Mouse (Mus musculus) forebrain, embryonic 14.5 days (tissue): ENCODE data around the gene Tubg2. TPM values are rescaled to one million over a fixed set of nuclear protein-coding genes. Genes with fewer than 3 reads are reported as not detected.

Experiments used
- ATAC-seq: fragments of 200-750 bp; cut with Nextera tagmentation; 2 replicates; pipeline ENCODE4 v1.8.0; 2017; ENCODE audit warnings: mild to moderate bottlenecking, moderate library complexity
- DNase-seq: peaks from one replicate; pipeline ENCODE4 v3.0.0-alpha.2; 2015; ENCODE audit warnings: low spot score
- H3K27ac ChIP-seq: fragments of 300-500 bp; sonication (generic); 2 replicates; pipeline ENCODE4 v1.5.1; 2014; ENCODE audit warnings: low read depth, mild to moderate bottlenecking, control low read depth, low read length, moderate library complexity
- H3K27me3 ChIP-seq: fragments of 300-500 bp; sonication (generic); replicated peaks from 2 replicates; pipeline ENCODE4 v1.6.1; 2014; ENCODE audit warnings: low read length, control low read depth, mixed read lengths; ENCODE audit not compliant: control insufficient read depth, insufficient read depth
- H3K36me3 ChIP-seq: fragments of 300-500 bp; sonication (generic); 2 replicates; pipeline ENCODE4 v1.6.1; 2014; ENCODE audit warnings: low read length, control low read depth; ENCODE audit not compliant: control insufficient read depth, insufficient read depth
- H3K4me1 ChIP-seq: fragments of 300-500 bp; sonication (generic); 2 replicates; pipeline ENCODE4 v1.6.1; 2014; ENCODE audit warnings: antibody characterized with exemption, low read length, control low read depth; ENCODE audit not compliant: control insufficient read depth, insufficient read depth
- H3K4me2 ChIP-seq: fragments of 300-500 bp; sonication (generic); 2 replicates; pipeline ENCODE4 v1.6.1; 2014; ENCODE audit warnings: mild to moderate bottlenecking, control low read depth, low read length
- H3K4me3 ChIP-seq: fragments of 300-500 bp; sonication (generic); 2 replicates; pipeline ENCODE4 v1.5.1; 2014; ENCODE audit warnings: low read depth, low read length, control low read depth
- H3K9ac ChIP-seq: fragments of 300-500 bp; sonication (generic); 2 replicates; pipeline ENCODE4 v1.6.1; 2014; ENCODE audit warnings: mild to moderate bottlenecking, low read length, control low read depth, moderate library complexity
- H3K9me3 ChIP-seq: fragments of 300-500 bp; sonication (generic); replicated peaks from 2 replicates; pipeline ENCODE4 v1.6.1; 2016; ENCODE audit warnings: low read length, control low read depth, mixed read lengths; ENCODE audit not compliant: control insufficient read depth
- WGBS: fragments of 180-500 bp; shearing (Covaris S2); extraction: QIAGEN DNeasy Blood & Tissue Kit; methylation state at CpG from one replicate; pipeline ENCODE4 v1.1.7; 2014; 5-methylcytosine and 5-hydroxymethylcytosine counted together
- polyA plus RNA-seq: library from polyadenylated mRNA; unstranded; fragments of >200 nt; fragmentation: Nextera tagmentation; extraction: Ambion mirVana; gene quantifications from 2 replicates; pipeline ENCODE4 v1.2.1, GENCODE M21; 2014

Gene Tubg2
- polyA plus RNA-seq, 1 experiment from 2014 or later = 27.4 TPM

DNA sequence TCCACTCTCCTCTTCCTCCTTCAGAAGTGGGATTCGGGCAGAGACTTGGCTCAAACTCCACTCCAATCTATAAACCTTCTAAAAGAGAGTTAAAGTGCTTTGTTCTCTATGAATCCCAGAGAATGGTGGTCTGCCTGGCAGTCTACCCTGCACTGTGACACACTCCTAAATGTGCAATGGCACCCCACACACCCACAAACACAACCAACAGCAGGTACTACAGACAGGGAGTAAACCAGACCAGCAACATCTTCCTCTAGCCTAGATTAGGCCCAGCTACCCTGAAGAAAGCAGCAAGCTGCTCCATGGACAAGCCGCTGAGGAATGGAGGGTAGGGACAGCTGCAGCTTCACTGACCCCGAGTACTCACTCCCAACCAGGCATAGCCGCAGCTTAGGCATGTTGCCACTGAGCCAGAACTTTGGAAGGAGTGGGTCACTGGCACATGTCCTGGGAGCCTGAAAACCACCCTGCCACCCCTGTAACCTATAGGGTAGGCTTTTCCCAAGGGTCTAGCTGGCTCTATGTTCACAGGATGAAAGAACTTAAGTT is 36.3 kb downstream of the Tubg2 start:
- Histone ChIP-seq H3K27me3 (no peaks in the 10 kb centered on the region), H3K27ac (no peak overlapping the region), H3K9me3 (no peaks in the 10 kb centered on the region), H3K4me3 (no peak overlapping the region), H3K4me2 (no peak overlapping the region), H3K36me3 (peaks cover 14% of the 10 kb centered on the region), H3K9ac (no peak overlapping the region), H3K4me1 (peaks cover 3% of the 10 kb centered on the region)
- ATAC-seq = no peak
- WGBS = 79% methylated on average over 4 of the region's 4 CpGs
- DNase-seq = no peak

DNA sequence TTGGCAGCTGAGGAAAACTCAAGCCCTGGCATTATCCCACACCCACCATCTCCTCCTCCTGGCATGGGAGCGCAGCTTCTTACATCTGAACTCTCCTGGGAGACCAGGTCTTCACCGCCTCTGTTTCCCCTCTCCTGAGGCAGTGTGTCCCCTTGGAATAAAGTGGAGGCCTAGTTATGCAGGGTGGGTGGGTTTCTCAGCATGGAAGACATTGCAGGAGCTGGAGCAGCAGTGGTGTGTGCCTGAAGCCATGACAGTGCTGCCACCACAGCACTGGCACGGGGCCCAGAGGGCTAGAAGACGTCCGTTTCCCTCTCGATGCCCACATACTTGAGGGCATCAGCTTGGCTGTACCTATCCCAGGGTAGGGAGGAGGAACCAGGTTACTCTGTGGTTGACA is 36.9 kb downstream of the Tubg2 start:
- no peaks in the 10 kb centered on the region for H3K27me3 ChIP-seq
- WGBS = 86% methylated on average over 6 of the region's 6 CpGs
- ATAC-seq = no peak
- H3K9ac ChIP-seq = no peak overlapping the region
- H3K9me3 ChIP-seq = no peaks in the 10 kb centered on the region
- peaks cover 15% of the 10 kb centered on the region for H3K36me3 ChIP-seq
- no peak overlapping the region for H3K4me3 ChIP-seq
- H3K27ac ChIP-seq = no peak overlapping the region
- no peak for DNase-seq
- peaks cover 3% of the 10 kb centered on the region for H3K4me1 ChIP-seq
- no peak overlapping the region for H3K4me2 ChIP-seq

DNA sequence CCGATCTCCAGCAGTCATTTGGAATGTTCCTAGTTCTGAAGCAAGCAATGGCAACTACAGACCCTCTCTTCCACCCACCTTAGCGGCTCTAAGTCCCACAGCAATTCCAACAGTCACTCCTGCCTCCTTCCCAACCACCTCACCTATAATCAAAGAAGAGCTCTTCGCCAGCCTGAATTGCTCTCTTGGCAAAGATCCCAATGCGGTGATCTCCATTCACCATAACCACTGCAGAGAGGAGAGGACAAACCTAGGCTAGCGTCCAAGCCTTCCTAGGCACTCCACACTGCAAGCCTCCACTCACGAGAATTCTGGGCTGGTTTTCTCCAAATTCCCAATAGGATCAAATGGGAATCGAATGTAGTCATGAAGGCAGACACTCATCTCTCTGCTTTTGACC is 37.4 kb downstream of the Tubg2 start:
- Histone ChIP-seq H3K36me3 (peaks cover 18% of the 10 kb centered on the region), H3K9me3 (no peaks in the 10 kb centered on the region), H3K4me1 (peaks cover 3% of the 10 kb centered on the region), H3K9ac (no peak overlapping the region), H3K27me3 (no peaks in the 10 kb centered on the region), H3K27ac (no peak overlapping the region), H3K4me3 (no peak overlapping the region), H3K4me2 (no peak overlapping the region)
- 81% methylated on average over 7 of the region's 7 CpGs for WGBS
- no peak for DNase-seq
- no peak for ATAC-seq

DNA sequence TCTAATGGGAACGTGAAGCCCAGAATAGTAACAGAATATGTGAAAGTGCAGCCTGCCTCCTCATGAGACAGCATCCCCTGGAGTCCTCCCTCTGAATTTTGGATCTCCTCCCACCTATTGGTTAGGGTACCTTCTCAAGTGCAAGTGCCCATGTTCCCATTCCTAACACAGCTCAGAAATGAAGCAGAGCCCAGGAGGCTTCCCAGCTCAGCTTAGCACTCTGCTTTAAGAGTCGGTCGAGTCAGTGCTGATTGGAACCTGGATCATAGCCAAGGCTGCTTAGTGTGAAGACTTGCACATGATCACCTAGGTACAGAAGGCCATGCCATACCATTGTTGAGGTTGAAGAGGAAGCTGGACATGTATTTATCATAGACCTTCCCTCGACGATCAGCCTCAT is 38.4 kb downstream of the Tubg2 start:
- ATAC-seq = no peak
- no peaks in the 10 kb centered on the region for H3K27me3 ChIP-seq
- no peak for DNase-seq
- H3K27ac ChIP-seq = no peak overlapping the region
- H3K9ac ChIP-seq = no peak overlapping the region
- peaks cover 29% of the 10 kb centered on the region for H3K36me3 ChIP-seq
- H3K4me3 ChIP-seq = no peak overlapping the region
- peaks cover 3% of the 10 kb centered on the region for H3K4me1 ChIP-seq
- H3K9me3 ChIP-seq = no peaks in the 10 kb centered on the region
- no peak overlapping the region for H3K4me2 ChIP-seq
- WGBS = 66% methylated on average over 5 of the region's 5 CpGs

DNA sequence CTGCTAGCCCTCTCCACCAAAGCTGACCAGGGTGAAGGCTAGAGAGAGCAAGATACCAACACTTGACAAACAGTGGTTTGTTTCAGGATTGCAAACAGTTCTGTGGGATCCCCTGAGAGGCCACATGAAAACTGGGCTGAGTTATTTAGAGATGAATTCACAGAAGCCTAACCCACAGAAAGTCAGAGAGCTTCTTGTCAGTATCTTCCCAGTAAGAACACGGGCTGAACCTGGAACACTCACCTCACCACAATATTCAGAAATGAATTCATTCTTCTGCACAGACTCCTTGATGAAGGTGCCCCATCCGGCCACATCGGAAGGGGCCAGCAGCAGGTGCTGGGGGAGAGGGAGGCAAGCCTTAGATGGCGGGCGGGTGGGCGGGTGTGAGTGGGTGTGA is 38.9 kb downstream of the Tubg2 start:
- Histone ChIP-seq H3K9ac (no peak overlapping the region), H3K27ac (no peak overlapping the region), H3K27me3 (no peaks in the 10 kb centered on the region), H3K9me3 (no peaks in the 10 kb centered on the region), H3K36me3 (peaks cover 32% of the 10 kb centered on the region), H3K4me3 (no peak overlapping the region), H3K4me2 (no peak overlapping the region), H3K4me1 (peaks cover 3% of the 10 kb centered on the region)
- no peak for DNase-seq
- ATAC-seq = no peak
- WGBS = 83% methylated on average over 6 of the region's 6 CpGs

DNA sequence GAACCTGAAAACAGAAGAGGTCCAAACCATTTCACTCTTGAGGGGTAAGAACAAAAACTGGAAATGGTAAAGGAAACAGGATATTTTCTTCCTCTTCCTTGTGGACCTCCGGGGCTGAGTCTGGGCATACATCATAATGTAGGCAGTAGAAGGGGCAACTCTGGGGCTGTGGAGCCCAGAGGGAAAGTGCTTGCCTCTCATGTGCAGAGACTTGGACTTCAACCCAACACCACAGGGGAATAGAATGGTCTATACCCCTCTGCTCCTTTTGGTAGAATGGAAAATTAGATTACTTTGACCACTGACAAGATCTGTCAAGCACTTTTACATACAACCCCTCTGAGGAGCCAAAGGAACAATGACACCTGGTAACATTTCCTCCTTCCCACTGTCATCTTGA is 39.4 kb downstream of the Tubg2 start:
- Histone ChIP-seq H3K4me3 (no peak overlapping the region), H3K9ac (no peak overlapping the region), H3K27me3 (no peaks in the 10 kb centered on the region), H3K36me3 (peaks cover 32% of the 10 kb centered on the region), H3K27ac (no peak overlapping the region), H3K4me1 (no peaks in the 10 kb centered on the region; the same call in 1 of the 2 replicates), H3K9me3 (no peaks in the 10 kb centered on the region), H3K4me2 (no peak overlapping the region)
- 82% methylated on average over 1 of the region's 1 CpGs for WGBS
- DNase-seq (no peak), ATAC-seq (no peak)

DNA sequence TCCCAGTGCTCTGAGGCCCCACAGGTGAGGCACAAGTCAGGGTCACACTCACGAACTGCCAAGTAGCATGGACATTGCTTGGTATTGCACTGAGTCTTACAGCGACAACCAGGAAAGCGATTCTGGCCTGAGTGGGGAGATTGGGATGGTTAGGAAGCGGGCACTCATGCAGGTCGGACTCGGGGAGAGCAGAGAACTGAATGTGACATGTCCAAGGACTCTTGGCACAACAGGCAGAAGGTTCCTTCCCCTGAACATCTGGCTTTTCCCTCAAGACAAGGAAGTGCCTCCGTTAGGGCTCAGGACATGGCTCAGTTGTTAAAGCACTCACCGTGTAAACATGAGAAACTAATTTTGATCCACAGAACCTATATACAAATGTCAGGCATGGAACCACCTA is 39.9 kb downstream of the Tubg2 start:
- ATAC-seq (no peak), DNase-seq (no peak)
- H3K27me3 ChIP-seq = no peaks in the 10 kb centered on the region
- H3K4me1 ChIP-seq = no peaks in the 10 kb centered on the region
- no peaks in the 10 kb centered on the region for H3K9me3 ChIP-seq
- WGBS = 87% methylated on average over 8 of the region's 8 CpGs
- H3K27ac ChIP-seq = no peak overlapping the region
- peaks cover 33% of the 10 kb centered on the region for H3K36me3 ChIP-seq
- no peak overlapping the region for H3K9ac ChIP-seq
- H3K4me2 ChIP-seq = no peak overlapping the region
- no peak overlapping the region for H3K4me3 ChIP-seq

DNA sequence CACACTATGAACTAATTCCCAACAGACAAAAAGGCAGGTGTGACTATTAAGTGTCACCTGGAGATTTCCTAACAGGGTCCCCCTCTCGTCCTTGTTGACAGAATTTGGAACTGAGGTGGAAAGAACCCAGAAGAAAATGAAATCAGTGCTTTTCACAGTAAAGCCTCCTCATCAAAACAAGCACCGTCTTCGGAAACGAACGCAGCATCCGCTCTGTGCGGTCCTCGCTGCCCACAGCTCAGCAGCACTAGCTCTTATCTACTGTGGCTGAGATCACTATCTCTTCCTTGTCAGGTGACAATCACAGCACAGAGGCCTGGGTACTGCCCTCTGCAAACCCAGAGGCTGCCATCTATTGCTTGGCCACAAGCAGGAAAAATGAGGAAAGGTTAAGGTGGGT is 40.5 kb downstream of the Tubg2 start:
- no peak overlapping the region for H3K9ac ChIP-seq

DNA sequence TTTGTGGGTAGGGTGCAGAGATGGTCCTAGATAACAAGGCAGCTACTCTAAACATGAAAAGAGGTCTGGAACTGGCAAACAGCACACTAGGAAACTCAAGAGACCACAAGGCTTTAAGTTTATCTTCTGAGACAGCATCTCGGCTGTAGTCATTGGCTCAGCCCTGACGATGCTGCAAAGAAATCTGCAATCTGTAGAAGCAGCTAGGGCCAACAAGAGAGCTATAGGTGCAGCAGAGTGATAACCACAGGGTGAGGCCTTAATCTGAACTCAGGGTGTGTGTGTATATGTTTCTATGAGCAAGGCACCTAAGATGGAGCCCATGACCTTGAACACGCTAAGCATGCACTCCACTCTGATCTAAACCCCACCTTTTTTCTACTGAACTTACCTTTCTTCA is 43.8 kb downstream of the Tubg2 start:
- Histone ChIP-seq H3K9ac (no peak overlapping the region), H3K4me3 (no peak overlapping the region), H3K9me3 (no peaks in the 10 kb centered on the region), H3K27me3 (no peaks in the 10 kb centered on the region), H3K4me1 (no peaks in the 10 kb centered on the region), H3K36me3 (peaks cover 37% of the 10 kb centered on the region), H3K27ac (no peak overlapping the region), H3K4me2 (no peak overlapping the region)
- DNase-seq (no peak), ATAC-seq (no peak)
- WGBS = 91% methylated on average over 3 of the region's 3 CpGs

More for the DNA sequence above, 40.5 kb downstream of the Tubg2 start:
- Histone ChIP-seq H3K4me2 (no peak overlapping the region), H3K4me3 (no peak overlapping the region), H3K27me3 (no peaks in the 10 kb centered on the region), H3K27ac (no peak overlapping the region), H3K9me3 (no peaks in the 10 kb centered on the region), H3K4me1 (no peaks in the 10 kb centered on the region), H3K36me3 (peaks cover 35% of the 10 kb centered on the region)
- DNase-seq (no peak), ATAC-seq (no peak)
- 94% methylated on average over 8 of the region's 8 CpGs for WGBS
